Mouse (Mus musculus): ENCODE measurements around the gene Exo5. TPM values are rescaled to one million over a fixed set of nuclear protein-coding genes. Genes with fewer than 3 reads are reported as not detected.

Gene Exo5
- total RNA-seq (2015) (8.4 and 13.8 TPM in 2 replicates), total RNA-seq (2017) (13.4 and 20.3 TPM in 2 replicates)

- peak; percentile 94 for ATAC-seq (ENCODE audit: poor library complexity, severe bottlenecking)
These were observed at the start of gene Exo5 for GRCm38 (mm10) chr4:120924554-120925299. Exo5 (minus strand) TSS chr4:120925017.

GRCm38 (mm10) chr4:120971842-120972241 lies 47.0 kb upstream of the Exo5 start:
- no peak for ATAC-seq (ENCODE audit: poor library complexity, severe bottlenecking)

DNA sequence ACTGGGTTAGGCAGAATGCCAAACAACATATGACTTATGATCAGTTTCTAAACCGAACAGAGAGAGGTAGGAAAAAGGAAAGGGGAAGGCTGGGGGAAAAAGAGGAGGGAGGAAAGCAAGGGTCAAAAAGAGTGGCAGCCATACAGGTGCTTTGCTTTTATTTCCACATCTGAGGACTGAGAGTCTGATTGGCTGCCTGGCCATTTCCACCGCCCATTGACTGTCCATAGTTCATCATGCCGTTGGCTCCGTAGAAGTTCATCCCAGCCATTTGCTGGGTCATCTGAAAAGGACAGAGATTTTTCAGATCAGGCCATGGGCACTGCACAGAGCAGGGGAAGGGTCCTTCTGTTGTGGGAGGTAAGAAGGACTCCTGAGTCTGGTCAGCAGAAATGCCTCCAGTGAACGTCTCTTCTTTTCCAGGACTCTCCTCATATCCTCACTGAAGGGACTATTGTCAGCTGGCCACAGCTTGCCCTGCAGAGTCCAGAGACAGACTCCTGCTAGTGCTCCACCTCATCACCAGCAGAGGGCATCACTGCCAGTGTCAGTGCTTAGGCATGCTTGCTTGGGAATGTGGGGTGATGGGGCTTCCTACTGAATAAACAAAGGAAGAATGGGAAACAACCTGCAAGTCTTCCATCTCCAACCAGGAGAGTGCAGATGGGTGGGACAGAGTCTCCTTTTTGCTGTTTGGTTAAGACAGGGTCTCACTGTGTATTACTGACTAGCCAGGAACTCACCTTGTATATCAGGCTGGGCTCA lies 44.7 kb upstream of the Exo5 start:
- peak; percentile 48 for ATAC-seq (ENCODE audit: poor library complexity, severe bottlenecking)

GRCm38 (mm10) chr4:120968486-120968885 lies 43.7 kb upstream of the Exo5 start:
- ATAC-seq (ENCODE audit: poor library complexity, severe bottlenecking): no peak

DNA sequence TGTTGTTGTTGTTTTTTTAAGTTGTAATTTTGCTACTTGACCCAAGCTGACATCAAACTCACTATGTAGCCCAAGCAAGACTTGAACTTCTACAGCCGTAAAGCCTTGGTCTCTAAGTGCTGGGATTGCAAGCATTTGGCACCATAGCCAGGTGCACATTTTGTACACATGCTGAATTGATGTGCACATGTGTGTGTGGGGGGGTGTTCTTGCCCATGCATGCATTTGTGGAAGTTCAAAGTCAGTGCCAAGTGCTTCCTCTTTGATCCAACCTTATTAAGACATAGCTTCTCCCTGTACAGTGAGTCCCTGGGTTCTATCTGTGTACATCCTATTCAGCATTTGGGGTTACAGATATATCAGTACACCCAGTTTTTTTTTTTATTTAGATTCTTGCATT lies 30.8 kb upstream of the Exo5 start:
- ATAC-seq (ENCODE audit: poor library complexity, severe bottlenecking): peak; percentile 22; the same call in 1 of the 2 replicates

GRCm38 (mm10) chr4:120953667-120954066 lies 28.9 kb upstream of the Exo5 start:
- ATAC-seq (ENCODE audit: poor library complexity, severe bottlenecking): no peak

- ATAC-seq (ENCODE audit: poor library complexity, severe bottlenecking): no peak
These were observed 28.2 kb upstream of the Exo5 start for GRCm38 (mm10) chr4:120953038-120953437.

GRCm38 (mm10) chr4:120952163-120952562 lies 27.3 kb upstream of the Exo5 start:
- ATAC-seq (ENCODE audit: poor library complexity, severe bottlenecking): peak; percentile 39

GRCm38 (mm10) chr4:120951428-120951973 lies 26.7 kb upstream of the Exo5 start, which contains the start of gene Zfp69:
Zfp69 (minus strand) TSS chr4:120951699.
- ATAC-seq (ENCODE audit: poor library complexity, severe bottlenecking): peak; percentile 92

- no peak for ATAC-seq (ENCODE audit: poor library complexity, severe bottlenecking)
These were observed 26.1 kb upstream of the Exo5 start for GRCm38 (mm10) chr4:120950763-120951427.

DNA sequence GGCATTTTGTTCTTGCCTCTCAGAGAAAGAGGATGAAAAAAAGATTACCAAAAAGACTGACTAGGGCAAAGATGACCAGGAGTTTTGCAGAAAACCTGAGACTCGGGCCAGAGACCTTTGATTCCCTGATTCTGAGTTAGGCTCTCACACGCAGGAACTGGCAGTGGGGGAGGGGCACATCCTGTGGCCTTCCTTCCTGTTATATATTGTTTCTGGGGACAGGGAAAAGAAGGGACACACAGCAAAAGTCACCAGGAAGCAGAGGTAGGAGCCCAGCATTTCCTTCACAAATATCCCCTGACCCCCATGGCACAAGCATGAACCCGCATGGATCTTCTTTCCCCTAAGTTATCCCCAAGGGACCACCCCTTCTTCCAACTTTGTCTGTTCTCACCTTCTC lies 24.1 kb upstream of the Exo5 start:
- no peak for ATAC-seq (ENCODE audit: poor library complexity, severe bottlenecking)

- no peak for ATAC-seq (ENCODE audit: poor library complexity, severe bottlenecking)
These were observed 10.2 kb upstream of the Exo5 start for GRCm38 (mm10) chr4:120935006-120935405.

GRCm38 (mm10) chr4:120930736-120931135 lies 5.9 kb upstream of the Exo5 start:
- ATAC-seq (ENCODE audit: poor library complexity, severe bottlenecking): no peak

DNA sequence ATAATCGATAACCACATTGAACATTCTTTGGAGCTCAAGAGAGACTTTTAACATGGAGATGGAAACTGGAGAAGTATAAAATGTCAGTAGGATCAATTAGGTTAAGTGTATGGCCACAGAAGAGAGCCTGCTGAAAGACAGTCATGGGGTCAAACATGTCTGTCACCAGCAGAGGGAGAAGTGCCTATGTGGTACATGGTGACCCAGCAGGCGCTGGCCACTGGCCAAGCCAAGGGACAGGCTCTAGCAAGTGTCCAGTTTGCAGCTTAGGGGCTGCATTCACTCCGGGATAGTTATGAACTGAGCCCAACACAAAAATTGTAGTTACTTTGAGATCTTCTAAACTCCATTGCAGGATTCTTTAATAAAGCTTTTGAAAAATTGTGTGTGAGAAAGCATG lies 3.9 kb upstream of the Exo5 start:
- ATAC-seq (ENCODE audit: poor library complexity, severe bottlenecking): no peak

DNA sequence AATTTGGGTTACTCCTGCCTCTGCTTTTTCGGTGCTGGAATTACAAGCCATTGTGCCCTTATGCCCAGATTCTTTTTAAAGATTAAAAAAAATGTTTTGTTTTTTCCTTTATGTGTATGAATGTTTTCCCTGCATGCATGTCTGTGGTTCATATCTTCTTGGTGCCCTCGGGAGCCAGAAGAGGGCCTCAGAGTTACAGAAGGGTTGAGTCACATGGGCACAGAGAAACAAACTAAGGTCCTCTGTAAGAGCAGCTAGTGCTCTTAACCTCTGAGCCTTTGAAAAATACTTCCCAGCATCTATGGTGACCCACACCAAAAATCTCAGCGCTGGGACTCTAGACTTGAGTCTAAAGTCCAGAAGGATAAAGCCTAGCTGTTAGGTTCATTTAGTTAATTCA lies 569 bp upstream of the Exo5 start:
- ATAC-seq (ENCODE audit: poor library complexity, severe bottlenecking): peak; percentile 52

DNA sequence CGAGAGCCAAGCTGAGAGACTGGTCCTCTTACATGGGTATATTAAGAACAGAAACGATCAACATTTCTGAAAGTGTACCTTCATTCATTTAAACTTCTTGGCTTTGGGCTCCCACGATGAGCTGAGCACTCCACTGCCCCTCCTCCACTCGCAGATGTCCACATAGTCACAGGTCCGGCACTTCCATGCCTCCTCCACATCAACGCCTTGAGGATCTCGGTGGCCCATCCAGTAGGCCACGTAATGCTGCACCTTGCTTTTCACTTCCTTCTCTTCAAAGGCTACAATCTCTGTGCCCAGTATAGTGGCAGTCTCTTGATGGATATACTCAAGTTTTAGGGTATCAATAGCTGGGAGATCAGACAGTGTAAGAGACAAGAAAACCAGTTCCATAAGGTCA lies 3.4 kb downstream of the Exo5 start:
- no peak for ATAC-seq (ENCODE audit: poor library complexity, severe bottlenecking)

GRCm38 (mm10) chr4:120914501-120914900 lies 10.3 kb downstream of the Exo5 start:
- ATAC-seq (ENCODE audit: poor library complexity, severe bottlenecking): peak; percentile 76

DNA sequence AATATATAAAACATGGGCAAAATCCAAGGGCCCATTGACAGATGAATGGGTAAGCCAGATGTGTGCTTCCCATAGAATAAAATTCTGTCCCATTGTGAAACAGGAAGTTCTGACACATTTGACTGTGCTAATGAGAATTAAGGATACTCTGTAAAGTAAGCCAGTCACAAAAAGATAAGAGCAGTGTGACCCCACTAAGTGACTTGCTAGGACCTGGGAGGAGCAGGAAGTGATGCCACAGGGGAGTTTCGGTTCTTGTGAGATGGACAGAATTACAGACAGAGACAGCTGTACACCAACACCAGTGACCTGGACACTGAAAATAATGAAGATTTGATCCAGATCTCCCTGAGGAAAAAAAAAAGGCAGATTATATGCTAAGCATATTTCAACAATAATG lies 11.0 kb downstream of the Exo5 start:
- ATAC-seq (ENCODE audit: poor library complexity, severe bottlenecking): peak; percentile 56

- ATAC-seq (ENCODE audit: poor library complexity, severe bottlenecking): no peak
These were observed 11.4 kb downstream of the Exo5 start for GRCm38 (mm10) chr4:120913443-120913842.

DNA sequence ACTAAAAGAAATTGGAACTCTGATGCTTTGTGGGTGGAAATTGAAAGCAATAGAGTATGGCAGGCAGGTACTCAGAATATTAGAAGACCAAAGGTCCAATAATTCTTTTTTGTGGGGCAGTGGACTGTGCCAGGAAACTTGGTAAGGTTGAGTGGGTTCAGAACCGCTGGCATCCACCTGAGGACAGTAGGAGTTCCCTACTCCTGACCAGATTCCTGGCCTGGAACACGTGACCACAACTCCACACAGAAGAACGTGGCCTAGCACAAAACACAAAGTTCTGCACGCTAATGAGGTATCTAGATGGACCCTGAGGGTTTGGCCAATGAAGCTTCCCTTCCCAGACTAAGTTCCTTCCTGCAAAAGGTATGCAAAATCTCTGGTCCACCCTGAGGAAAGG lies 12.0 kb downstream of the Exo5 start:
- no peak for ATAC-seq (ENCODE audit: poor library complexity, severe bottlenecking)

GRCm38 (mm10) chr4:120911086-120911485 lies 13.7 kb downstream of the Exo5 start:
- no peak for ATAC-seq (ENCODE audit: poor library complexity, severe bottlenecking)
